ENCODE assay signal across 13 mouse cellular contexts in the genomic region with DNA sequence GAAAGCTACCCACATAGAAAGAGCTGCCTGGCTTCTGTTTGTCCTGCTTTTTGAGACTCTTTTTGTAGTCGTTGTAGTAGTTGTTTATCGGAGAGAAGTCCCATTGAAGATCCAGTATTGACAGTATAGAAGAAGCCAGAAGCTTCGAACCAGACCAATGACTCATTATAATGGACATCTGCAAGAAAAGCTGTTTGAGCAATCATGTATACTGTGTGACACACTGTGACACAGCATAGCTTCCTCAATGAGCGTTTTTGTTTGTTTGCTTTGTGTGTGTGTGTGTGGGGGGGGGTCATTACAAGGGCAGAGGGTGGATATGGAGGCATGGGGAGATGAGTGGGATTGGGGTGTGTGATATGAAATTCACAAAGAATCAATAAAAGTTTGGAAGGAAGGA. TPM values are rescaled to one million over a fixed set of nuclear protein-coding genes. Genes with fewer than 3 reads are reported as not detected.
DNase-seq lines count a peak whose midpoint lies in the region; ATAC-seq and TF ChIP-seq lines count a peak whose summit lies in the region.
"Had no signal": no experiment of that assay in that cellular context is flagged by ENCODE, and none has a peak within 500 bp of the region (broad histone marks: within the 10 kb centered on the region; RNA-seq: fewer than 3 reads in every experiment).

No protein-coding gene starts in this region.

- no peaks in the 10 kb centered on the region for H3K9me3 ChIP-seq in heart, embryonic 16.5 days (replicated peaks; ENCODE audit: control insufficient read depth, low read length)
- H3K9me3 ChIP-seq in lung, embryonic 14.5 days (ENCODE audit: low read depth, low read length), result no peaks in the 10 kb centered on the region
- H3K9me3 ChIP-seq: embryonic facial prominence, embryonic 12.5 days had no signal

- ATAC-seq in heart, embryonic 16.5 days (replicated peaks; ENCODE audit: extremely low read depth, insufficient read depth, low FRiP score), result no peak
- no peak for ATAC-seq in lung, embryonic 14.5 days (ENCODE audit: insufficient read depth)
- ATAC-seq: hindbrain, postnatal 0 days had no signal

- H3K4me1 ChIP-seq in heart, embryonic 16.5 days (ENCODE audit: control insufficient read depth, insufficient read depth, low read length), result peaks cover 86% of the 10 kb centered on the region
- H3K4me1 ChIP-seq in lung, embryonic 14.5 days (ENCODE audit: insufficient read depth), result peaks cover 18% of the 10 kb centered on the region
- H3K4me1 ChIP-seq in bone marrow macrophage, adult 2 months (ENCODE audit: control insufficient read depth, insufficient read depth, low read length), result peaks cover 22% of the 10 kb centered on the region

- peaks cover 14% of the 10 kb centered on the region for H3K36me3 ChIP-seq in heart, embryonic 16.5 days (ENCODE audit: control insufficient read depth, insufficient read depth)
- no peaks in the 10 kb centered on the region for H3K36me3 ChIP-seq in lung, embryonic 14.5 days (ENCODE audit: insufficient read depth)
- H3K36me3 ChIP-seq: embryonic facial prominence, embryonic 12.5 days had no signal

- H3K27ac ChIP-seq in heart, embryonic 16.5 days (ENCODE audit: low read length), result peak overlapping the region; percentile 86
- peak overlapping the region; percentile 16; the same call in 1 of the 2 replicates for H3K27ac ChIP-seq in lung, embryonic 14.5 days (ENCODE audit: low read depth)
- H3K27ac ChIP-seq in bone marrow macrophage, adult 2 months (ENCODE audit: insufficient read depth, low read depth, low read length), result peak overlapping the region; percentile 44
- H3K27ac ChIP-seq: embryonic facial prominence, embryonic 12.5 days; hindbrain, postnatal 0 days had no signal

- TF ChIP-seq POLR2A in bone marrow macrophage, adult 2 months (IDR thresholded peaks at IDR 0.05; ENCODE audit: borderline replicate concordance, low read depth, low read length), result no peak

- no peak for DNase-seq in heart, postnatal 36 days
- no peak for DNase-seq in lung, embryonic 14.5 days
- no peak for DNase-seq in lung, postnatal 25 days (ENCODE audit: low spot score)
- DNase-seq in frontal cortex, postnatal 10 days (ENCODE audit: low spot score in 2 of 2), result no peak
- DNase-seq in cerebellum, adult 11-12 months, result no peak
- DNase-seq: cerebellum, adult 11 months; kidney, postnatal 14 days; liver; thymus, adult 2 months had no signal

- 36% methylated on average over 4 of the region's 4 CpGs for WGBS in heart, embryonic 16.5 days
- WGBS in lung, embryonic 14.5 days, result 16% methylated on average over 4 of the region's 4 CpGs

- H3K4me2 ChIP-seq in heart, embryonic 16.5 days (ENCODE audit: low read depth, low read length), result no peak overlapping the region
- no peak overlapping the region for H3K4me2 ChIP-seq in lung, embryonic 14.5 days
- H3K4me2 ChIP-seq: embryonic facial prominence, embryonic 12.5 days had no signal

- no peaks in the 10 kb centered on the region for H3K27me3 ChIP-seq in heart, embryonic 16.5 days (ENCODE audit: control insufficient read depth, insufficient read depth, low read length)
- no peaks in the 10 kb centered on the region for H3K27me3 ChIP-seq in lung, embryonic 14.5 days (ENCODE audit: insufficient read depth, low read length)
- H3K27me3 ChIP-seq: embryonic facial prominence, embryonic 12.5 days had no signal

- peak overlapping the region; percentile 58 for H3K9ac ChIP-seq in heart, embryonic 16.5 days (ENCODE audit: low read length)
- no peak overlapping the region for H3K9ac ChIP-seq in lung, embryonic 14.5 days
- H3K9ac ChIP-seq: embryonic facial prominence, embryonic 12.5 days had no signal

- no peak overlapping the region for H3K4me3 ChIP-seq in heart, embryonic 16.5 days (ENCODE audit: low read length)
- H3K4me3 ChIP-seq in lung, embryonic 14.5 days (ENCODE audit: low read depth, low read length), result no peak overlapping the region
- H3K4me3 ChIP-seq in bone marrow macrophage, adult 2 months (ENCODE audit: insufficient read depth, low read length), result no peak overlapping the region
- H3K4me3 ChIP-seq: embryonic facial prominence, embryonic 12.5 days had no signal

- no peak for TF ChIP-seq CTCF in lung, embryonic 14.5 days (IDR thresholded peaks at IDR 0.05; ENCODE audit: low read depth)
- TF ChIP-seq CTCF in bone marrow macrophage, adult 2 months (IDR thresholded peaks at IDR 0.05; ENCODE audit: low read depth, low read length), result no peak

- intact Hi-C loops in heart, postnatal 36 days (cut with DNase I), result loop anchor here (2.0 kb wide), 1 partner anchor 52 kb away; no protein-coding TSS in a partner anchor

RNA-seq across cellular contexts. Expression of a gene that starts 53.0 kb away (rescaled TPM):
- 128 and 145 TPM in 2 replicates for polyA plus RNA-seq in heart, embryonic 16.5 days (2015; fragmentation: Nextera tagmentation; extraction: Ambion mirVana)
- 100 to 1,000 TPM in 1 of 2 experiments, 10 to 100 TPM in 1; 80.8 to 101 TPM for total RNA-seq in heart, postnatal 36 days (2021)
- 15.3 and 18.3 TPM in 2 replicates for polyA plus RNA-seq in lung, embryonic 14.5 days (2014; fragmentation: Nextera tagmentation; extraction: Ambion mirVana)
- 8.5 and 12.5 TPM in 2 replicates for polyA plus RNA-seq in bone marrow macrophage, adult 2 months (2012; ENCODE audit: insufficient read depth, insufficient read length, missing spikeins)

Comparison
In these comparisons a context has a peak if more than half of its experiments do, and no peak if none do; other contexts are left out.
1. H3K27ac ChIP-seq: peak in every context shown above with its lines; median percentile 86 in heart, embryonic 16.5 days; 44 in bone marrow macrophage, adult 2 months; 16 in lung, embryonic 14.5 days.